ENCODE assay signal across 1 mouse cellular context in genomic region chr12:33170822-33171221, GRCm38 (mm10).
TF ChIP-seq lines count a peak whose summit lies in the region.

No protein-coding gene starts in this region.

TF ChIP-seq in CH12.LX, 34 proteins besides CTCF, POLR2A, EP300 and RAD21 (continued from another document):
- TF ChIP-seq USF2 (conservative IDR thresholded peaks at IDR 0.05; ENCODE audit: low read depth, low read length) (no peak), CHD2 (IDR thresholded peaks at IDR 0.05; ENCODE audit: low read length) (no peak), MXI1 (IDR thresholded peaks at IDR 0.05; ENCODE audit: low read depth, low read length) (no peak), MEF2A (IDR thresholded peaks at IDR 0.05; ENCODE audit: borderline replicate concordance, low read depth, low read length) (no peak), TCF12 (IDR thresholded peaks at IDR 0.05; ENCODE audit: low read depth, low read length) (no peak), GABPA (IDR thresholded peaks at IDR 0.05; ENCODE audit: insufficient replicate concordance, low read depth, low read length) (no peak), NRF1 (IDR thresholded peaks at IDR 0.05; ENCODE audit: low read depth, low read length) (no peak), MAZ (IDR thresholded peaks at IDR 0.05; ENCODE audit: low read depth, low read length) (no peak)
